Mouse (Mus musculus) gastrocnemius, postnatal 10 days (tissue): ENCODE measurements around the gene Pitpnm2. TPM values are rescaled to one million over a fixed set of nuclear protein-coding genes. Genes with fewer than 3 reads are reported as not detected.
"Not testable (repeated sequence)": the region's sequence is repeated elsewhere in the genome, so short reads cannot be mapped to it uniquely, and the experiment has no call there.

ENCODE experiments used
- DNase-seq: peaks from one replicate; pipeline ENCODE4 v3.0.0; 2021; ENCODE audit warnings: mixed read lengths
- total RNA-seq, 2 experiments: library from RNA; stranded (reverse); gene quantifications; 2 replicates each; pipeline ENCODE4 v1.2.3; 2021

Gene Pitpnm2
- total RNA-seq, 2 experiments from 2014 or later: 20.8 to 25.4 TPM

- peak; percentile 69 for DNase-seq
Measured at GRCm38 (mm10) chr5:124221037-124221735, 28.4 kb downstream of the Pitpnm2 start.

GRCm38 (mm10) chr5:124220551-124220950, 29.0 kb downstream of the Pitpnm2 start:
- no peak for DNase-seq

GRCm38 (mm10) chr5:124219431-124219830, 30.1 kb downstream of the Pitpnm2 start:
- no peak for DNase-seq

GRCm38 (mm10) chr5:124218986-124219385, 30.6 kb downstream of the Pitpnm2 start:
- DNase-seq: no peak

GRCm38 (mm10) chr5:124217566-124218249, 31.9 kb downstream of the Pitpnm2 start:
- DNase-seq: no peak

- not testable (repeated sequence) for DNase-seq
Measured at GRCm38 (mm10) chr5:124217092-124217491, 32.5 kb downstream of the Pitpnm2 start.

GRCm38 (mm10) chr5:124216403-124216802, 33.2 kb downstream of the Pitpnm2 start:
- no peak for DNase-seq

- no peak for DNase-seq
Measured at GRCm38 (mm10) chr5:124215647-124216046, 33.9 kb downstream of the Pitpnm2 start.

- no peak for DNase-seq
Measured at GRCm38 (mm10) chr5:124214516-124215145, 34.9 kb downstream of the Pitpnm2 start.

GRCm38 (mm10) chr5:124213588-124214469, 35.7 kb downstream of the Pitpnm2 start:
- no peak for DNase-seq

GRCm38 (mm10) chr5:124211669-124212068, 37.9 kb downstream of the Pitpnm2 start:
- DNase-seq: no peak

GRCm38 (mm10) chr5:124211234-124211633, 38.3 kb downstream of the Pitpnm2 start:
- peak; percentile 73 for DNase-seq

- no peak for DNase-seq
Measured at GRCm38 (mm10) chr5:124210281-124211016, 39.1 kb downstream of the Pitpnm2 start.

GRCm38 (mm10) chr5:124209850-124210249, 39.7 kb downstream of the Pitpnm2 start:
- no peak for DNase-seq

- DNase-seq: no peak
Measured at GRCm38 (mm10) chr5:124208030-124208429, 41.5 kb downstream of the Pitpnm2 start.

- DNase-seq: no peak
Measured at GRCm38 (mm10) chr5:124206481-124207038, 43.0 kb downstream of the Pitpnm2 start.

- DNase-seq: no peak
Measured at GRCm38 (mm10) chr5:124205809-124206380, 43.7 kb downstream of the Pitpnm2 start.

- no peak for DNase-seq
Measured at GRCm38 (mm10) chr5:124205211-124205610, 44.3 kb downstream of the Pitpnm2 start.

- no peak for DNase-seq
Measured at GRCm38 (mm10) chr5:124204127-124204794, 45.3 kb downstream of the Pitpnm2 start.

- no peak for DNase-seq
Measured at GRCm38 (mm10) chr5:124203251-124203650, 46.3 kb downstream of the Pitpnm2 start.
